Mouse (Mus musculus) fat pad, adult 2 months (tissue): ENCODE results near the gene Cgref1.

Source experiments
- DNase-seq: peaks from one replicate; pipeline ENCODE4 v3.0.0-alpha.2; 2011; ENCODE audit warnings: low read depth, low spot score; ENCODE audit errors: extremely low read depth

The Cgref1 gene

GRCm38 (mm10) chr5:30950922-30951321, 5.5 kb upstream of the Cgref1 start:
- no peak for DNase-seq

- no peak for DNase-seq
These were observed 5.1 kb upstream of the Cgref1 start for GRCm38 (mm10) chr5:30950451-30950850.

GRCm38 (mm10) chr5:30949654-30950326, 4.4 kb upstream of the Cgref1 start:
- no peak for DNase-seq

- no peak for DNase-seq
These were observed 3.2 kb upstream of the Cgref1 start for GRCm38 (mm10) chr5:30948620-30949019.

GRCm38 (mm10) chr5:30944344-30944743, 1.0 kb downstream of the Cgref1 start:
- DNase-seq: no peak

GRCm38 (mm10) chr5:30943004-30943403, 2.4 kb downstream of the Cgref1 start:
- no peak for DNase-seq

- DNase-seq: no peak
These were observed 10.5 kb downstream of the Cgref1 start for GRCm38 (mm10) chr5:30934725-30935461.

- DNase-seq: no peak
These were observed 11.7 kb downstream of the Cgref1 start for GRCm38 (mm10) chr5:30933705-30934104.

- no peak for DNase-seq
These were observed 14.0 kb downstream of the Cgref1 start for GRCm38 (mm10) chr5:30931378-30931777.

GRCm38 (mm10) chr5:30930846-30931245, 14.5 kb downstream of the Cgref1 start:
- no peak for DNase-seq

- no peak for DNase-seq
These were observed 15.3 kb downstream of the Cgref1 start for GRCm38 (mm10) chr5:30930121-30930520.

- no peak for DNase-seq
These were observed 17.4 kb downstream of the Cgref1 start for GRCm38 (mm10) chr5:30927945-30928529.

GRCm38 (mm10) chr5:30926073-30926472, 19.3 kb downstream of the Cgref1 start:
- no peak for DNase-seq

- no peak for DNase-seq
These were observed 20.2 kb downstream of the Cgref1 start for GRCm38 (mm10) chr5:30925217-30925616.

GRCm38 (mm10) chr5:30924614-30925013, 20.8 kb downstream of the Cgref1 start:
- no peak for DNase-seq

- no peak for DNase-seq
These were observed 22.3 kb downstream of the Cgref1 start for GRCm38 (mm10) chr5:30923119-30923518.

- DNase-seq: no peak
These were observed 22.8 kb downstream of the Cgref1 start for GRCm38 (mm10) chr5:30922581-30923041.

- no peak for DNase-seq
These were observed 23.9 kb downstream of the Cgref1 start, which contains the start of gene Khk for GRCm38 (mm10) chr5:30921256-30922033. Gene Khk (plus strand): TSS chr5:30921431.

- DNase-seq: no peak
These were observed 24.8 kb downstream of the Cgref1 start for GRCm38 (mm10) chr5:30920621-30921020.

GRCm38 (mm10) chr5:30919831-30920614, 25.4 kb downstream of the Cgref1 start:
- no peak for DNase-seq
